Mouse (Mus musculus) macrophage (primary cell): ENCODE results near the gene Gpr158. TPM values are rescaled to one million over a fixed set of nuclear protein-coding genes. Genes with fewer than 3 reads are reported as not detected.

ENCODE experiments used
- H3K27ac ChIP-seq: fragments of 350-480 bp; formaldehyde crosslinking; 2 replicates; pipeline ENCODE4 v1.9.0; 2021
- H3K36me3 ChIP-seq: fragments of 350-480 bp; formaldehyde crosslinking; 2 replicates; pipeline ENCODE4 v1.9.0; 2021; ENCODE audit errors: inconsistent target
- H3K4me3 ChIP-seq: fragments of 350-480 bp; formaldehyde crosslinking; 2 replicates; pipeline ENCODE4 v1.9.0; 2021; ENCODE audit errors: inconsistent target
- H3K79me2 ChIP-seq: fragments of 350-480 bp; formaldehyde crosslinking; 2 replicates; pipeline ENCODE4 v1.9.0; 2021; ENCODE audit errors: inconsistent target
- WGBS: methylation state at CpG from one replicate; pipeline ENCODE4 v1.1.7; 2026; ENCODE audit warnings: inconsistent platforms; ENCODE audit not compliant: missing documents; 5-methylcytosine and 5-hydroxymethylcytosine counted together
- polyA plus RNA-seq: library from polyadenylated mRNA; stranded (reverse); fragments of 250-400 nt; gene quantifications from 3 replicates; pipeline ENCODE4 v1.2.4, GENCODE M21; 2018; ENCODE audit warnings: inconsistent platforms

The Gpr158 gene
- polyA plus RNA-seq, 1 experiment from 2014 or later = not detected

- no peak overlapping the region for H3K27ac ChIP-seq
- H3K36me3 ChIP-seq = no peaks in the 10 kb centered on the region
- H3K79me2 ChIP-seq = no peaks in the 10 kb centered on the region
- 72% methylated on average over 5 of the region's 5 CpGs for WGBS
- no peak overlapping the region for H3K4me3 ChIP-seq
Measured at GRCm38 (mm10) chr2:21693807-21694594, 326.7 kb downstream of the Gpr158 start.

- Histone ChIP-seq H3K27ac (no peak overlapping the region), H3K4me3 (no peak overlapping the region), H3K36me3 (no peaks in the 10 kb centered on the region), H3K79me2 (no peaks in the 10 kb centered on the region)
- 75% methylated on average over 4 of the region's 4 CpGs for WGBS
Measured at GRCm38 (mm10) chr2:21728075-21728474, 360.7 kb downstream of the Gpr158 start.

- Histone ChIP-seq H3K79me2 (no peaks in the 10 kb centered on the region), H3K4me3 (no peak overlapping the region), H3K27ac (no peak overlapping the region), H3K36me3 (no peaks in the 10 kb centered on the region)
- WGBS = 95% methylated on average over 2 of the region's 2 CpGs
Measured at GRCm38 (mm10) chr2:21783721-21784120, 416.4 kb downstream of the Gpr158 start.

- 68% methylated on average over 2 of the region's 2 CpGs for WGBS
- H3K4me3 ChIP-seq = no peak overlapping the region
- H3K36me3 ChIP-seq = no peaks in the 10 kb centered on the region
- no peaks in the 10 kb centered on the region for H3K79me2 ChIP-seq
- H3K27ac ChIP-seq = no peak overlapping the region
Measured at GRCm38 (mm10) chr2:21793156-21793555, 425.8 kb downstream of the Gpr158 start.

- Histone ChIP-seq H3K36me3 (no peaks in the 10 kb centered on the region), H3K27ac (no peak overlapping the region), H3K4me3 (no peak overlapping the region), H3K79me2 (no peaks in the 10 kb centered on the region)
- 79% methylated on average over 3 of the region's 3 CpGs for WGBS
Measured at GRCm38 (mm10) chr2:21799616-21800015, 432.3 kb downstream of the Gpr158 start.

- H3K79me2 ChIP-seq = no peaks in the 10 kb centered on the region
- no peak overlapping the region for H3K4me3 ChIP-seq
- no peak overlapping the region for H3K27ac ChIP-seq
- H3K36me3 ChIP-seq = no peaks in the 10 kb centered on the region
Measured at GRCm38 (mm10) chr2:21800045-21800444, 432.7 kb downstream of the Gpr158 start.

- Histone ChIP-seq H3K27ac (no peak overlapping the region), H3K79me2 (no peaks in the 10 kb centered on the region), H3K36me3 (no peaks in the 10 kb centered on the region), H3K4me3 (no peak overlapping the region)
- 86% methylated on average over 2 of the region's 2 CpGs for WGBS
Measured at GRCm38 (mm10) chr2:21808510-21808909, 441.2 kb downstream of the Gpr158 start.

GRCm38 (mm10) chr2:21810431-21810830 is 443.1 kb downstream of the Gpr158 start:
- WGBS = 93% methylated on average over 4 of the region's 4 CpGs
- Histone ChIP-seq H3K79me2 (no peaks in the 10 kb centered on the region), H3K36me3 (no peaks in the 10 kb centered on the region), H3K4me3 (no peak overlapping the region), H3K27ac (no peak overlapping the region)

- no peak overlapping the region for H3K27ac ChIP-seq
- H3K4me3 ChIP-seq = no peak overlapping the region
- no peaks in the 10 kb centered on the region for H3K79me2 ChIP-seq
- no peaks in the 10 kb centered on the region for H3K36me3 ChIP-seq
Measured at GRCm38 (mm10) chr2:21864061-21864460, 496.7 kb downstream of the Gpr158 start.

Other genes with a start within 250 kb of the Gpr158 start
- gene Enkur, start 162.2 kb upstream of the Gpr158 start, polyA plus RNA-seq = not detected in 3 replicates
- gene Thnsl1, start 161.8 kb upstream of the Gpr158 start, polyA plus RNA-seq = 2.5 to 4.6 TPM (median 2.8 TPM) in 3 replicates